Mouse (Mus musculus): ENCODE measurements at regions not wholly inside any gene's neighbourhood (a gene's known extent, or its start where the extent isn't known, plus 50 kb on each side); places are given as distances from the start of the nearest gene placed in this dataset.

DNA sequence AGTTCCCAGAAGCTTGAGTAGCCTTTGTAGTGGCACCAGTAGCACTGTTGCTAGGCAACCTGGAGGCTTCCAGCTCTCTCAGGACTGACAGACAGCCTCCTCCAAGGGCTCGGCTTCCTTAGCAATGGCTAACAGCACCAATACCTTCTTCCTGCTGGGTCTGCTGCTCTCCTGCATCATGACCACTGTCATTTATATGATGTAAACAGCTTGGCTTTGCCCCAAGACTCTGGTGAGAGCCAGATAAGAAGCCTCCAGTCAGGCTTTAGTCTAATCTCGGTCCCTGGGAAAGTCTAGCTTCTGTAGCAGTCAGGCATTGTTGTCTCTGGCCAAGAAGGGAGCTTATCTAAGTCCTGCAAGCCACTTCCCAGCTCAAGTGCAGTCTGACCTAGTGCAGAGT, 163.1 kb upstream of the Map1b start:
- TF ChIP-seq FLI1 (IDR thresholded peaks at IDR 0.05; ENCODE audit: low read length) (no peak), GATA1 (IDR thresholded peaks at IDR 0.05; ENCODE audit: borderline replicate concordance, low read length) (no peak)

Measured in megakaryocyte, embryonic 14.5 days (primary cell).